Mouse (Mus musculus) G1E (cell line): Measurements from ENCODE around the gene Spint2.
A peak's percentile ranks its signal among the peaks of the same experiment; 100 is the strongest.

Experiments
- CTCF ChIP-seq: IDR thresholded peaks from 2 replicates; pipeline ENCODE4 v1.5.1; 2012; ENCODE audit warnings: low read depth, low read length, inconsistent platforms, mixed read lengths
- TAL1 ChIP-seq: conservative IDR thresholded peaks from 2 replicates; pipeline ENCODE4 v1.6.1; 2012; ENCODE audit warnings: low read depth, low read length, inconsistent platforms, mixed read lengths

- TF ChIP-seq CTCF (peak; percentile 86), TAL1 (no peak)
Observed at GRCm38 (mm10) chr7:29296998-29297397, 15.3 kb upstream of the Spint2 start.
